Mouse (Mus musculus) CH12.LX (cell line): ENCODE data around the gene Bco2. TPM values are rescaled to one million over a fixed set of nuclear protein-coding genes. Genes with fewer than 3 reads are reported as not detected.

Experiments
- DNase-seq: peaks from one replicate; pipeline ENCODE4 v3.0.0-alpha.2; 2013; ENCODE audit errors: extremely low read depth
- H3K27ac ChIP-seq: 2 replicates; pipeline ENCODE4 v1.5.1; 2012; ENCODE audit warnings: low read depth, mild to moderate bottlenecking, control low read depth, moderate library complexity; ENCODE audit not compliant: insufficient read depth
- H3K27me3 ChIP-seq: replicated peaks from 2 replicates; pipeline ENCODE3; 2012; ENCODE audit warnings: inconsistent platforms
- H3K36me3 ChIP-seq, 2 experiments: replicated peaks in 1 of 2; 2 replicates each; pipeline versions ENCODE3 to v1.6.1; 2012; ENCODE audit warnings: inconsistent platforms in 1 of 2, low read length in 1 of 2, mild to moderate bottlenecking in 1 of 2, mixed read lengths in 1 of 2, moderate library complexity in 1 of 2; ENCODE audit not compliant: control insufficient read depth in 1 of 2, insufficient read depth in 1 of 2
- H3K4me1 ChIP-seq, 2 experiments: 2 replicates each; pipeline ENCODE4 v1.6.1; 2012; ENCODE audit warnings: inconsistent platforms in 1 of 2, moderate library complexity in 1 of 2; ENCODE audit not compliant: insufficient read depth in 2 of 2, control insufficient read depth in 1 of 2
- H3K4me2 ChIP-seq: 2 replicates; pipeline ENCODE4 v1.6.1; 2012; ENCODE audit warnings: low read depth, mild to moderate bottlenecking, control low read depth; ENCODE audit not compliant: poor library complexity, insufficient read depth, severe bottlenecking
- H3K4me3 ChIP-seq, 3 experiments: fragments of 150-350 bp in 1 of 3; sonication (generic) in 1 of 3; replicated peaks in 1 of 3; 2 replicates each; pipeline versions ENCODE3 to v1.5.1; 2011 to 2012; ENCODE audit warnings: low read depth in 2 of 3, low read length in 2 of 3, mild to moderate bottlenecking in 2 of 3, moderate library complexity in 2 of 3, control low read depth in 1 of 3, improper control_type of control experiment in 1 of 3, inconsistent platforms in 1 of 3, mixed read lengths in 1 of 3; ENCODE audit not compliant: poor library complexity in 1 of 3
- H3K79me2 ChIP-seq: replicated peaks from 2 replicates; pipeline ENCODE4 v1.6.1; 2012; ENCODE audit warnings: mild to moderate bottlenecking, moderate library complexity; ENCODE audit not compliant: control insufficient read depth, poor library complexity, insufficient read depth, severe bottlenecking; ENCODE audit errors: extremely low read depth
- H3K9ac ChIP-seq: 2 replicates; pipeline ENCODE4 v1.6.1; 2012; ENCODE audit warnings: low read depth, mild to moderate bottlenecking, control low read depth, moderate library complexity; ENCODE audit not compliant: insufficient read depth
- H3K9me3 ChIP-seq: replicated peaks from 2 replicates; pipeline ENCODE3; 2012; ENCODE audit warnings: low read length, inconsistent platforms, mixed read lengths
- CHD2 ChIP-seq: IDR thresholded peaks from 2 replicates; pipeline ENCODE4 v1.6.1; 2011; ENCODE audit warnings: low read length, improper control_type of control experiment
- CTCF ChIP-seq, 2 experiments: IDR thresholded peaks in 1 of 2; conservative IDR thresholded peaks in 1 of 2; 2 replicates each; pipeline ENCODE4 v1.5.1; 2011 to 2012; ENCODE audit warnings: low read depth in 2 of 2, low read length in 2 of 2, improper control_type of control experiment in 1 of 2, inconsistent platforms in 1 of 2, mild to moderate bottlenecking in 1 of 2, moderate library complexity in 1 of 2
- EP300 ChIP-seq: IDR thresholded peaks from 2 replicates; pipeline ENCODE4 v1.6.1; 2011; ENCODE audit warnings: low read length, improper control_type of control experiment
- ETS1 ChIP-seq: conservative IDR thresholded peaks from 2 replicates; pipeline ENCODE4 v1.6.1; 2012; ENCODE audit warnings: low read depth, mild to moderate bottlenecking, inconsistent platforms, low read length, improper control_type of control experiment, moderate library complexity
- GABPA ChIP-seq: IDR thresholded peaks from 2 replicates; pipeline ENCODE4 v1.6.1; 2012; ENCODE audit warnings: low read depth, low read length, improper control_type of control experiment, inconsistent platforms; ENCODE audit not compliant: insufficient replicate concordance
- HCFC1 ChIP-seq: IDR thresholded peaks from 2 replicates; pipeline ENCODE4 v1.6.1; 2012; ENCODE audit warnings: low read depth, mild to moderate bottlenecking, inconsistent platforms, low read length, improper control_type of control experiment
- JUN ChIP-seq: IDR thresholded peaks from 2 replicates; pipeline ENCODE4 v1.6.1; 2011; ENCODE audit warnings: low read depth, mild to moderate bottlenecking, low read length, improper control_type of control experiment, moderate library complexity; ENCODE audit not compliant: insufficient read depth
- JUND ChIP-seq: conservative IDR thresholded peaks from 2 replicates; pipeline ENCODE4 v1.6.1; 2011; ENCODE audit warnings: low read depth, low read length, improper control_type of control experiment
- MAFK ChIP-seq: IDR thresholded peaks from 2 replicates; pipeline ENCODE4 v1.6.1; 2011; ENCODE audit warnings: low read length, improper control_type of control experiment; ENCODE audit not compliant: insufficient replicate concordance
- MAX ChIP-seq: IDR thresholded peaks from 2 replicates; pipeline ENCODE4 v1.6.1; 2011; ENCODE audit warnings: low read length, improper control_type of control experiment
- MAZ ChIP-seq: IDR thresholded peaks from 2 replicates; pipeline ENCODE4 v1.6.1; 2012; ENCODE audit warnings: low read depth, mild to moderate bottlenecking, inconsistent platforms, low read length, improper control_type of control experiment, moderate library complexity
- MEF2A ChIP-seq: IDR thresholded peaks from 2 replicates; pipeline ENCODE4 v1.6.1; 2014; ENCODE audit warnings: low read depth, mild to moderate bottlenecking, inconsistent platforms, low read length, improper control_type of control experiment, borderline replicate concordance
- MXI1 ChIP-seq: IDR thresholded peaks from 2 replicates; pipeline ENCODE4 v1.6.1; 2011; ENCODE audit warnings: mild to moderate bottlenecking, low read depth, low read length, improper control_type of control experiment
- MYC ChIP-seq: IDR thresholded peaks from 2 replicates; pipeline ENCODE4 v1.6.1; 2011; ENCODE audit warnings: low read depth, mild to moderate bottlenecking, improper control_type of control experiment, low read length
- NELFE ChIP-seq: IDR thresholded peaks from 2 replicates; pipeline ENCODE4 v1.6.1; 2011; ENCODE audit warnings: low read depth, low read length, improper control_type of control experiment
- NRF1 ChIP-seq: IDR thresholded peaks from 2 replicates; pipeline ENCODE4 v1.6.1; 2014; ENCODE audit warnings: low read depth, mild to moderate bottlenecking, inconsistent platforms, low read length, improper control_type of control experiment, moderate library complexity
- POLR2A ChIP-seq: IDR thresholded peaks from 2 replicates; pipeline ENCODE4 v1.6.1; 2011; ENCODE audit warnings: low read depth, mild to moderate bottlenecking, improper control_type of control experiment, low read length
- POLR2AphosphoS2 ChIP-seq: IDR thresholded peaks from 2 replicates; pipeline ENCODE4 v1.6.1; 2011; ENCODE audit warnings: low read depth, low read length, improper control_type of control experiment
- SMC3 ChIP-seq: IDR thresholded peaks from 2 replicates; pipeline ENCODE4 v1.6.1; 2011; ENCODE audit warnings: low read depth, low read length, improper control_type of control experiment
- USF1 ChIP-seq: IDR thresholded peaks from 2 replicates; pipeline ENCODE4 v1.6.1; 2014; ENCODE audit warnings: low read depth, mild to moderate bottlenecking, inconsistent platforms, low read length, improper control_type of control experiment
- USF2 ChIP-seq: conservative IDR thresholded peaks from 2 replicates; pipeline ENCODE4 v1.6.1; 2011; ENCODE audit warnings: low read depth, low read length, improper control_type of control experiment
- ZKSCAN1 ChIP-seq: IDR thresholded peaks from 2 replicates; pipeline ENCODE4 v1.6.1; 2012; ENCODE audit warnings: low read depth, inconsistent platforms, low read length, improper control_type of control experiment, borderline replicate concordance
- ZNF384 ChIP-seq: IDR thresholded peaks from 2 replicates; pipeline ENCODE4 v1.6.1; 2012; ENCODE audit warnings: low read depth, low read length, improper control_type of control experiment, inconsistent platforms
- dilution Hi-C: fragments of 300-500 bp; cut with MboI; formaldehyde crosslinking; loops from 2 replicates; pipeline ENCODE4 v1.14.3; 2020; ENCODE audit warnings: low sequenced_read_pairs; ENCODE audit not compliant: extremely low pct_unique_long_range_greater_than_20kb, extremely low pct_ligation_motif_present
- in situ Hi-C: fragments of 300-500 bp; cut with MboI; formaldehyde crosslinking; loops from 3 replicates; pipeline ENCODE4 v1.14.3; 2019; ENCODE audit warnings: low sequenced_read_pairs, low pct_ligation_motif_present, low pct_unique_long_range_greater_than_20kb, mixed read lengths
- polyA plus RNA-seq: library from polyadenylated mRNA; unstranded; fragments of >175 nt; gene quantifications from 2 replicates; pipeline ENCODE4 v1.2.1, GENCODE M21; 2012; ENCODE audit warnings: low read depth; ENCODE audit not compliant: insufficient read length
- total RNA-seq, 2 experiments: library from RNA; depleted of rRNA; stranded (reverse); fragments of 300-350 nt in 1 of 2; fragments of >200 nt in 1 of 2; gene quantifications; 2 replicates each; pipeline ENCODE4 v1.2.3; 2012 to 2014

The Bco2 gene
- total and polyA plus RNA-seq, 3 experiments: 0.68 to 1.2 (median 0.93) TPM

DNA sequence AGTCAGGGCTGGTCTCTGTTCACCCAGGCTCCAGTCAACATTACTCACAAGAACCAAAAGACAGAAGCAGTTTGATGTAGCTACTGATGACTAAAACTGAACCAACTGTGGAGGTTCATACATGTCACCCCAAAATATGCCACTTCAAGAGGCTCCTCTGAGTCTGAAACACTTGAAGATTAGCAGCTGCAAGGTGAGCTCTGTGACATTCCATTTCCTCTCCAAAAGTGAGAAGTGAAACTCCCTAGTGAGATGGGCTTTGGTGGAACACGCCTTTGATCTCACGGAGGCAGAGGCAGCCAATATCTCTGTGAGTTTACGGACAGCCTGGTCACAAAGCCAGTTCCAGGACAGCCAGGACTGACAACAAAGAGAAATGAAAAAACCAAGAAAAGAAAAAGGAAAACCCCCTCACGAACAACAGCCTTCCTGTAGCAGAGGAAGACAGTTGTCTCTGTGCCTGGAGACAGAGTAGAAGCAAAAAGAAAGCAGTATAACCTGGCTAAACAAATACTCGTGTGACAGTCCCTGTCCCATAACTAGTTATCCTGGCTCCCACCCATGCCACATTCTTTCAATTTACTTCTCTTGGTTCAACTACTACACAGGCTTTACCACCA lies 7.0 kb downstream of the Bco2 start (continued):
- TF ChIP-seq MXI1 (no peak; the same call in 1 of the 2 replicates), MYC (no peak), MAFK (peak; percentile 44; the same call in 1 of the 2 replicates), JUND (peak; percentile 71), CTCF (conservative IDR thresholded peaks at IDR 0.05 in 1 of 2, IDR thresholded peaks at IDR 0.05 in 1 of 2; ENCODE audit: low read depth in 2 of 2, low read length in 2 of 2) (no peak), ETS1 (peak; percentile 59), POLR2AphosphoS2 (no peak), GABPA (no peak)

- TF ChIP-seq MEF2A (no peak), POLR2AphosphoS2 (no peak), CHD2 (no peak), GABPA (no peak), NRF1 (no peak), MAZ (no peak), CTCF (conservative IDR thresholded peaks at IDR 0.05 in 1 of 2, IDR thresholded peaks at IDR 0.05 in 1 of 2; ENCODE audit: low read depth in 2 of 2, low read length in 2 of 2) (no peak)
- H3K79me2 ChIP-seq: no peaks in the 10 kb centered on the region
- in situ Hi-C loops: loop anchor here (25.0 kb wide), 1 partner anchor 1005 kb away; no protein-coding TSS in a partner anchor
- H3K27me3 ChIP-seq: peaks cover 4% of the 10 kb centered on the region
- no peaks in the 10 kb centered on the region for H3K9me3 ChIP-seq
- H3K27ac ChIP-seq: no peak overlapping the region
- H3K9ac ChIP-seq: no peak overlapping the region
- dilution Hi-C loops: no loop called here
- H3K4me2 ChIP-seq: no peak overlapping the region
- peaks cover 3 to 12% of the 10 kb centered on the region in 2 experiments; a peak in 3 of 4 replicates for H3K4me1 ChIP-seq
- DNase-seq: no peak
- H3K36me3 ChIP-seq: no peaks in the 10 kb centered on the region
- no peak overlapping the region for H3K4me3 ChIP-seq
These were observed 12.6 kb downstream of the Bco2 start for GRCm38 (mm10) chr9:50542401-50542800.

GRCm38 (mm10) chr9:50540170-50540569 lies 14.8 kb downstream of the Bco2 start:
- H3K27me3 ChIP-seq: peaks cover 4% of the 10 kb centered on the region
- H3K4me3 ChIP-seq: no peak overlapping the region
- in situ Hi-C loops (loop anchor here (25.0 kb wide), 1 partner anchor 1003 kb away; no protein-coding TSS in a partner anchor), dilution Hi-C loops (no loop called here)
- no peak for TF ChIP-seq MAX
- TF ChIP-seq SMC3: no peak
- no peak for TF ChIP-seq POLR2AphosphoS2
- no peak for TF ChIP-seq ZNF384
- TF ChIP-seq EP300: no peak
- TF ChIP-seq MYC: no peak
- no peak for TF ChIP-seq NELFE
- TF ChIP-seq NRF1: no peak
- no peak for TF ChIP-seq POLR2A
- no peak for TF ChIP-seq USF2
- TF ChIP-seq CTCF (conservative IDR thresholded peaks at IDR 0.05 in 1 of 2, IDR thresholded peaks at IDR 0.05 in 1 of 2; ENCODE audit: low read depth in 2 of 2, low read length in 2 of 2): no peak
- TF ChIP-seq MAZ: no peak
- TF ChIP-seq GABPA: no peak
- TF ChIP-seq HCFC1: no peak
- TF ChIP-seq USF1: no peak
- TF ChIP-seq ZKSCAN1: no peak
- TF ChIP-seq JUN: no peak
- H3K79me2 ChIP-seq: no peaks in the 10 kb centered on the region
- H3K4me2 ChIP-seq: no peak overlapping the region
- no peaks in the 10 kb centered on the region for H3K36me3 ChIP-seq
- H3K27ac ChIP-seq: no peak overlapping the region
- no peaks in the 10 kb centered on the region for H3K9me3 ChIP-seq
- DNase-seq: no peak
- no peak overlapping the region for H3K9ac ChIP-seq
- peaks cover 11 to 25% of the 10 kb centered on the region in 2 experiments for H3K4me1 ChIP-seq
